ENCODE assay signal across 8 mouse cellular contexts in the genomic region with DNA sequence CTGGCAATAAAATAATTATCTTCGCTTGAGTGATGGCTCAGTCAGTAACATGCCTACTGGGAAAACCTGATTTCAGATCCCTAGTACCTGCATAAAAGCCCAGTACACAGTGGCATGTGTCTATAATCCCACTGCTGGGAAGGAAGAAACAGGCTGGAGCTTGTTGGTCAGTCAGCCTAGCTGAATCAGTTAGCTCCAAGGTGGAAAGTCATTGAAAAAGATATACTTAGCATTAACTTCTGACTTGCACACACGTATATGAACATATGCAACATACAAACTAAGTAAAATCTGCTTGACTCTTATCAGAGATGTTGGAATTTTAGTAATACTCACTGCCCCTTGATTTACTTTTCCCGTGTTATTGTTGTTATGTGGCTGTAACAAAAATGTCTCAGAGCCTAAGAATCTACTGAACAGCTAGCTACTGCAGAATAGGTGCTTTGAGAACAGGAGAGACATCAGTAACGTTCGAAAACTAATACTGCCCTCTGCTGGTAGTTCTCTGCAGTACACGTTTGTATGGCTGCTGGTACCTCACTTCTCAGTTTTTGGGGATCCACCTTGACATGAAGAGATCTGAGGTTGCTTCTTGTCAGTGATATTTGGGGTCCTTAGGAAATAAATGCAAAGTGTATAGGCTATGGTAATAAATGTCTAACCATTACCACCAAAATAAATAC. TPM values are rescaled to one million over a fixed set of nuclear protein-coding genes. Genes with fewer than 3 reads are reported as not detected.
DNase-seq lines count a peak whose midpoint lies in the region; ATAC-seq and TF ChIP-seq lines count a peak whose summit lies in the region.

No protein-coding gene starts in this region.

- no peaks in the 10 kb centered on the region; the same call in 1 of the 2 replicates for H3K4me1 ChIP-seq in G1E (ENCODE audit: insufficient read depth, low read depth, low read length)
- H3K4me1 ChIP-seq in kidney, embryonic 15.5 days = peaks cover 32% of the 10 kb centered on the region
- H3K4me1 ChIP-seq in liver, embryonic 13.5 days (replicated peaks) = no peaks in the 10 kb centered on the region
- no peaks in the 10 kb centered on the region for H3K4me1 ChIP-seq in neural tube, embryonic 13.5 days (replicated peaks)

- H3K27me3 ChIP-seq in C2C12 (ENCODE audit: control insufficient read depth, insufficient read depth, insufficient read length) (no peaks in the 10 kb centered on the region), G1E (ENCODE audit: insufficient read depth, low read length) (peaks cover 8% of the 10 kb centered on the region; the same call in 1 of the 2 replicates)
- no peaks in the 10 kb centered on the region for H3K27me3 ChIP-seq in kidney, embryonic 15.5 days
- H3K27me3 ChIP-seq in liver, embryonic 13.5 days = peaks cover 3% of the 10 kb centered on the region; the same call in 1 of the 2 replicates
- H3K27me3 ChIP-seq in neural tube, embryonic 13.5 days = no peaks in the 10 kb centered on the region

- peak; percentile 67; the same call in 1 of the 2 replicates for ATAC-seq in G1E (ENCODE audit: extremely low read depth, insufficient number of reproducible peaks, low FRiP score, poor library complexity, severe bottlenecking)
- 0 out of 2 replicates have a peak, but pooled peaks have one; percentile 53 for ATAC-seq in kidney, embryonic 15.5 days (replicated peaks; ENCODE audit: low FRiP score)
- ATAC-seq in liver, embryonic 13.5 days (ENCODE audit: low read depth) = no peak
- ATAC-seq in neural tube, embryonic 13.5 days (ENCODE audit: low read depth) = peak; percentile 78

- H3K79me2 ChIP-seq in C2C12 (ENCODE audit: control insufficient read depth, insufficient read depth) = no peaks in the 10 kb centered on the region

- H3K9ac ChIP-seq in kidney, embryonic 15.5 days = no peak overlapping the region
- no peak overlapping the region for H3K9ac ChIP-seq in liver, embryonic 13.5 days
- H3K9ac ChIP-seq in neural tube, embryonic 13.5 days = no peak overlapping the region

- H3K4me3 ChIP-seq in C2C12 (ENCODE audit: insufficient read depth, poor library complexity, severe bottlenecking) (no peak overlapping the region), G1E (ENCODE audit: low read depth, low read length) (no peak overlapping the region)
- H3K4me3 ChIP-seq in kidney, embryonic 15.5 days (replicated peaks) = no peak overlapping the region
- no peak overlapping the region for H3K4me3 ChIP-seq in liver, embryonic 13.5 days (replicated peaks)
- no peak overlapping the region for H3K4me3 ChIP-seq in neural tube, embryonic 13.5 days

- 26% methylated on average over 6 of the region's 6 CpGs for WGBS in kidney, embryonic 15.5 days
- 23% methylated on average over 6 of the region's 6 CpGs for WGBS in liver, embryonic 13.5 days (ENCODE audit: insufficient replicate concordance)
- 29% methylated on average over 6 of the region's 6 CpGs for WGBS in neural tube, embryonic 13.5 days

- H3K27ac ChIP-seq in kidney, embryonic 15.5 days = no peak overlapping the region
- no peak overlapping the region for H3K27ac ChIP-seq in liver, embryonic 13.5 days
- H3K27ac ChIP-seq in neural tube, embryonic 13.5 days (replicated peaks) = no peak overlapping the region

- H3K36me3 ChIP-seq in C2C12 (ENCODE audit: control insufficient read depth, insufficient read depth) = no peaks in the 10 kb centered on the region
- H3K36me3 ChIP-seq in G1E (replicated peaks) = no peaks in the 10 kb centered on the region
- H3K36me3 ChIP-seq in kidney, embryonic 15.5 days = no peaks in the 10 kb centered on the region
- no peaks in the 10 kb centered on the region for H3K36me3 ChIP-seq in liver, embryonic 13.5 days
- no peaks in the 10 kb centered on the region for H3K36me3 ChIP-seq in neural tube, embryonic 13.5 days

- peak; percentile 31 for DNase-seq in G1E (ENCODE audit: low spot score)
- DNase-seq in cerebellum, adult 9-10 months = peak; percentile 64
- peak; percentile 47 to 92 for DNase-seq in frontal cortex, adult 2 months (ENCODE audit: extremely low spot score in 1 of 2, low spot score in 1 of 2)
- DNase-seq in liver, embryonic 13.5 days = peak; percentile 16
- peak; percentile 69 for DNase-seq in thymus, postnatal 4 days

- H3ac ChIP-seq in C2C12 (ENCODE audit: control insufficient read depth, insufficient read length, low read depth) = no peak overlapping the region

- H3K9me3 ChIP-seq in G1E (replicated peaks) = no peaks in the 10 kb centered on the region
- H3K9me3 ChIP-seq in kidney, embryonic 15.5 days (replicated peaks) = no peaks in the 10 kb centered on the region
- no peaks in the 10 kb centered on the region for H3K9me3 ChIP-seq in liver, embryonic 13.5 days (replicated peaks)
- H3K9me3 ChIP-seq in neural tube, embryonic 13.5 days = no peaks in the 10 kb centered on the region

- TF ChIP-seq CTCF in C2C12 (IDR thresholded peaks at IDR 0.05; ENCODE audit: control insufficient read depth, insufficient read depth, insufficient read length) (peak; percentile 55), G1E (IDR thresholded peaks at IDR 0.05; ENCODE audit: low read depth, low read length) (peak; percentile 93)

- no peaks in the 10 kb centered on the region for H3K79me3 ChIP-seq in C2C12 (ENCODE audit: low read depth)

- 0 out of 2 replicates have a peak overlapping the region, but pooled peaks have one; percentile 4 for H3K4me2 ChIP-seq in kidney, embryonic 15.5 days
- no peak overlapping the region for H3K4me2 ChIP-seq in liver, embryonic 13.5 days
- no peak overlapping the region for H3K4me2 ChIP-seq in neural tube, embryonic 13.5 days

TF ChIP-seq in C2C12, 6 proteins besides CTCF, POLR2A, EP300 and RAD21:
- no peak for TF ChIP-seq MYOD1 (IDR thresholded peaks at IDR 0.05; ENCODE audit: control insufficient read depth, insufficient read length, low read depth)
- no peak for TF ChIP-seq MAX (IDR thresholded peaks at IDR 0.05)
- TF ChIP-seq CEBPB (IDR thresholded peaks at IDR 0.05; ENCODE audit: low read depth) = no peak
- no peak for TF ChIP-seq FOSL1 (IDR thresholded peaks at IDR 0.05; ENCODE audit: insufficient read depth, low read length, poor library complexity, severe bottlenecking)
- no peak for TF ChIP-seq USF1 (IDR thresholded peaks at IDR 0.05; ENCODE audit: low read depth)
- no peak for TF ChIP-seq MYOG (IDR thresholded peaks at IDR 0.05; ENCODE audit: control insufficient read depth, extremely low read depth, insufficient read length)

RNA-seq across cellular contexts. Expression of a gene that starts 16.0 kb away (rescaled TPM):
- 0.13 TPM for polyA plus RNA-seq in C2C12 (2012; fragmentation: generic; extraction: Trizol)
- not detected in 2 replicates for total RNA-seq in G1E (2014; fragmentation: Nextera tagmentation)
- 0.12 and 0.33 TPM in 2 replicates for total RNA-seq in G1E (2017)
- polyA plus RNA-seq in G1E (2012) = not detected in 2 replicates
- 4.9 and 6.7 TPM in 2 replicates for polyA plus RNA-seq in frontal cortex, adult 2 months (2012; rRNA removed)
- 18.0 and 22.5 TPM in 2 replicates for polyA plus RNA-seq in kidney, embryonic 15.5 days (2015; fragmentation: Nextera tagmentation; extraction: Ambion mirVana)
- 1.9 and 2.6 TPM in 2 replicates for polyA plus RNA-seq in liver, embryonic 13.5 days (2015; fragmentation: Nextera tagmentation; extraction: Ambion mirVana)
- polyA plus RNA-seq in neural tube, embryonic 13.5 days (2015; fragmentation: Nextera tagmentation; extraction: Ambion mirVana) = 2.5 and 4.7 TPM in 2 replicates

Comparison
In these comparisons a context has a peak if more than half of its experiments do, and no peak if none do; other contexts are left out.
1. DNase-seq: peak in every context shown above with its lines; median percentile 70 in frontal cortex, adult 2 months; 69 in thymus, postnatal 4 days; 64 in cerebellum, adult 9-10 months; 31 in G1E; 16 in liver, embryonic 13.5 days.